Mouse (Mus musculus): ENCODE measurements at regions not wholly inside any gene's neighbourhood (a gene's known extent, or its start where the extent isn't known, plus 50 kb on each side); places are given as distances from the start of the nearest gene placed in this dataset.
"Not testable (repeated sequence)": the region's sequence is repeated elsewhere in the genome, so short reads cannot be mapped to it uniquely, and the experiment has no call there.

- Histone ChIP-seq H3K9ac (ENCODE audit: low read length) (0 out of 2 replicates have a peak overlapping the region, but pooled peaks have one; percentile 16), H3K4me2 (peak overlapping the region; percentile 39; the same call in 1 of the 2 replicates), H3K4me3 (ENCODE audit: low read depth, low read length) (peak overlapping the region; percentile 27)
- not testable (repeated sequence) for H3K27me3 ChIP-seq (ENCODE audit: control insufficient read depth, insufficient read depth, low read length); H3K36me3 ChIP-seq (ENCODE audit: control insufficient read depth, insufficient read depth, low read length); H3K27ac ChIP-seq (ENCODE audit: low read depth, low read length); H3K9me3 ChIP-seq (ENCODE audit: control insufficient read depth, low read length); H3K4me1 ChIP-seq (ENCODE audit: control insufficient read depth, insufficient read depth, low read length)
- 2% methylated on average over 12 of the region's 48 CpGs for WGBS
- DNase-seq (ENCODE audit: low spot score, missing footprints) (peak; percentile 98), ATAC-seq (ENCODE audit: low FRiP score) (peak; percentile 100)
Measured at GRCm38 (mm10) chr10:81996742-81997536, 51.0 kb upstream of the Zfp873 start.

Measured in midbrain, embryonic 11.5 days (tissue).